Mouse (Mus musculus) megakaryocyte, embryonic 14.5 days (primary cell): Measurements from ENCODE around the gene 9930104L06Rik. TPM values are rescaled to one million over a fixed set of nuclear protein-coding genes. Genes with fewer than 3 reads are reported as not detected.
A peak's percentile ranks its signal among the peaks of the same experiment; 100 is the strongest.

Experiments used
- H3K27me3 ChIP-seq: replicated peaks from 2 replicates; pipeline ENCODE3; 2012; ENCODE audit warnings: inconsistent platforms
- H3K36me3 ChIP-seq: replicated peaks from 2 replicates; pipeline ENCODE3; 2012; ENCODE audit warnings: low read length, inconsistent platforms, mixed read lengths
- H3K4me1 ChIP-seq: 2 replicates; pipeline ENCODE4 v1.6.1; 2012; ENCODE audit warnings: inconsistent platforms
- H3K4me3 ChIP-seq: replicated peaks from 2 replicates; pipeline ENCODE3; 2012; ENCODE audit warnings: moderate library complexity, mild to moderate bottlenecking, inconsistent platforms
- H3K9me3 ChIP-seq: 2 replicates; pipeline ENCODE4 v1.6.1; 2012; ENCODE audit warnings: inconsistent platforms
- FLI1 ChIP-seq: IDR thresholded peaks from 2 replicates; pipeline ENCODE4 v1.6.1; 2012; ENCODE audit warnings: low read length, inconsistent platforms, mixed read lengths
- GATA1 ChIP-seq: IDR thresholded peaks from 3 replicates; pipeline ENCODE4 v1.6.1; 2012; ENCODE audit warnings: mixed read lengths, low read length, inconsistent platforms, borderline replicate concordance
- polyA plus RNA-seq: library from polyadenylated mRNA; stranded (reverse); fragments of >175 nt; gene quantifications from 2 replicates; pipeline ENCODE4 v1.2.3, GENCODE M21; 2012; ENCODE audit warnings: low replicate concordance; ENCODE audit not compliant: insufficient read depth

The 9930104L06Rik gene
- 1.6 TPM in 1 of 2 replicates, not detected in the other for polyA plus RNA-seq

- H3K36me3 ChIP-seq: peaks cover 38% of the 10 kb centered on the region
- no peaks in the 10 kb centered on the region for H3K27me3 ChIP-seq
- TF ChIP-seq GATA1 (no peak), FLI1 (0 out of 2 replicates have a peak, but pooled peaks have one; percentile 46)
- peaks cover 31% of the 10 kb centered on the region for H3K4me1 ChIP-seq
- peak within 1 kb of the TSS; percentile 99 for H3K4me3 ChIP-seq
- H3K9me3 ChIP-seq: no peaks in the 10 kb centered on the region
Observed at GRCm38 (mm10) chr4:124936613-124937471, at the start of gene 9930104L06Rik. 9930104L06Rik (plus strand) TSS chr4:124937048.

- peaks cover 78% of the 10 kb centered on the region for H3K27me3 ChIP-seq
- peaks cover 4% of the 10 kb centered on the region; the same call in 1 of the 2 replicates for H3K9me3 ChIP-seq
- H3K4me3 ChIP-seq: no peak overlapping the region
- H3K4me1 ChIP-seq: no peaks in the 10 kb centered on the region; the same call in 1 of the 2 replicates
- no peak for TF ChIP-seq FLI1
- no peak for TF ChIP-seq GATA1
- no peaks in the 10 kb centered on the region for H3K36me3 ChIP-seq
Observed at GRCm38 (mm10) chr4:124888702-124889101, 48.1 kb upstream of the 9930104L06Rik start.

GRCm38 (mm10) chr4:124889935-124890334 lies 46.9 kb upstream of the 9930104L06Rik start:
- Histone ChIP-seq H3K36me3 (no peaks in the 10 kb centered on the region), H3K9me3 (peaks cover 4% of the 10 kb centered on the region; the same call in 1 of the 2 replicates), H3K4me1 (peaks cover 9% of the 10 kb centered on the region), H3K27me3 (peaks cover 82% of the 10 kb centered on the region), H3K4me3 (no peak overlapping the region)
- TF ChIP-seq GATA1: no peak
- no peak for TF ChIP-seq FLI1

- H3K36me3 ChIP-seq: no peaks in the 10 kb centered on the region
- peaks cover 13% of the 10 kb centered on the region for H3K4me1 ChIP-seq
- H3K4me3 ChIP-seq: no peak overlapping the region
- TF ChIP-seq GATA1 (no peak), FLI1 (no peak)
- H3K9me3 ChIP-seq: peaks cover 2% of the 10 kb centered on the region; the same call in 1 of the 2 replicates
- H3K27me3 ChIP-seq: peaks cover 84% of the 10 kb centered on the region
Observed at GRCm38 (mm10) chr4:124890831-124891230, 46.0 kb upstream of the 9930104L06Rik start.

GRCm38 (mm10) chr4:124893769-124894168 lies 43.1 kb upstream of the 9930104L06Rik start:
- H3K9me3 ChIP-seq: no peaks in the 10 kb centered on the region
- H3K36me3 ChIP-seq: no peaks in the 10 kb centered on the region
- TF ChIP-seq FLI1: no peak
- no peak for TF ChIP-seq GATA1
- peaks cover 83% of the 10 kb centered on the region for H3K27me3 ChIP-seq
- no peak overlapping the region for H3K4me3 ChIP-seq
- H3K4me1 ChIP-seq: peaks cover 13% of the 10 kb centered on the region

- Histone ChIP-seq H3K4me1 (peaks cover 16% of the 10 kb centered on the region), H3K4me3 (peak overlapping the region; percentile 79), H3K36me3 (no peaks in the 10 kb centered on the region), H3K9me3 (no peaks in the 10 kb centered on the region), H3K27me3 (peaks cover 86% of the 10 kb centered on the region)
- TF ChIP-seq GATA1 (no peak), FLI1 (no peak)
Observed at GRCm38 (mm10) chr4:124894508-124895428, 42.1 kb upstream of the 9930104L06Rik start.

GRCm38 (mm10) chr4:124898428-124898827 lies 38.4 kb upstream of the 9930104L06Rik start:
- Histone ChIP-seq H3K4me3 (no peak overlapping the region), H3K36me3 (no peaks in the 10 kb centered on the region), H3K9me3 (no peaks in the 10 kb centered on the region), H3K4me1 (peaks cover 20% of the 10 kb centered on the region), H3K27me3 (peaks cover 85% of the 10 kb centered on the region)
- TF ChIP-seq FLI1 (no peak), GATA1 (no peak)

GRCm38 (mm10) chr4:124899906-124900305 lies 36.9 kb upstream of the 9930104L06Rik start:
- Histone ChIP-seq H3K27me3 (peaks cover 79% of the 10 kb centered on the region), H3K9me3 (no peaks in the 10 kb centered on the region)

GRCm38 (mm10) chr4:124905417-124905816 lies 31.4 kb upstream of the 9930104L06Rik start:
- no peak overlapping the region for H3K4me3 ChIP-seq
- TF ChIP-seq GATA1 (no peak), FLI1 (no peak)
- H3K4me1 ChIP-seq: peaks cover 22% of the 10 kb centered on the region
- H3K27me3 ChIP-seq: peaks cover 66% of the 10 kb centered on the region
- peaks cover 13% of the 10 kb centered on the region for H3K9me3 ChIP-seq
- no peaks in the 10 kb centered on the region for H3K36me3 ChIP-seq

More at GRCm38 (mm10) chr4:124899906-124900305, 36.9 kb upstream of the 9930104L06Rik start:
- Histone ChIP-seq H3K4me1 (peaks cover 18% of the 10 kb centered on the region), H3K4me3 (no peak overlapping the region), H3K36me3 (no peaks in the 10 kb centered on the region)
- TF ChIP-seq FLI1 (no peak), GATA1 (no peak)
